Mouse (Mus musculus): ENCODE measurements around the gene Coq8a.

DNA sequence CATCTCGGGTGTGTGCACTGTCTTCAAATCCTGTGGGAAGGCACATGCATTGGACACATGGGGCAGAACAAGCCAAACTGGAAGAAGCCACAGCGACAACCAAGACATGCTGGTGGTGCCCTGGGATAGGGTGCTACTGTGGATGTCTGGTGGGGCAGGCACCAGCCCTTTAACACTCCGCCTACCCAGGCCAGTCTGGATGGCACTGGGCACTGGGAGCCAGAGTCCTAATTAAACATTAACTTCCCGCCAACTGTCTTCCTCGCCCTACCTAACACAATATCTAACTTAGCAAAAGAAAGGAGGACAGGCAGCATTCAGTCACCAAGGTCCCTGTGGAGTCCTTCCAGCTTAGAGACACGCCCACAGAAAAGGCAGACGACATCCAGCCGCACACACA, 23.8 kb downstream of the Coq8a start:
- TF ChIP-seq POLR2A (IDR thresholded peaks at IDR 0.05; ENCODE audit: borderline replicate concordance, extremely low read depth, low read depth, low read length), result no peak
- TF ChIP-seq CTCF (IDR thresholded peaks at IDR 0.05; ENCODE audit: insufficient read depth, low read length), result no peak

Data from lung, adult 2 months (tissue).